Mouse (Mus musculus) heart, adult 2 months (tissue): ENCODE data around the gene Ptch1.

ENCODE experiments used
- CTCF ChIP-seq: fragments of 200-600 bp; IDR thresholded peaks from 2 replicates; pipeline ENCODE4 v1.8.1; 2022; ENCODE audit warnings: antibody characterized with exemption, mild to moderate bottlenecking, moderate library complexity
- EP300 ChIP-seq: fragments of 200-500 bp; IDR thresholded peaks from 2 replicates; pipeline ENCODE4 v1.6.1; 2011; ENCODE audit warnings: low read depth, low read length, control low read depth; ENCODE audit not compliant: insufficient read depth

DNA sequence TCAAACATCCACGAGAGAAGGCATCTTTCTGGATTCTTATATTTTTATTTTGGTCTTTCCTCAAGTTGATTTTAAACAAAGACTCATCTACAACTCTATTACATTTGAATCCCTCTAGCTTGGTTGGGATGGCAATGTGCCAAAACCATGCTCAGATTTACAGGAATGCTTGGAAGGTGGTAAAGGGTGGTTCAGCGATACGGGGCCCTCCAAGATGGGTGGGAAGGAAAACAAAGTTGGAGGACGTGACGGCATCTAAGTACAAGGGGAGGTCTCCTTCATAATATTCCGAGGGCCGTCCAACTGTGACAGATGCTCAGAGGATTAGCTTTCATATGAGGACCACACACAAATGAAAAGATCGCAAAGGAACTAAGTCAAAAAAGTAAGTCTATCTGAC lies 98.0 kb downstream of the Ptch1 start:
- TF ChIP-seq EP300 = no peak
- TF ChIP-seq CTCF = no peak
